Mouse (Mus musculus) forebrain, embryonic 10.5 days (tissue): ENCODE data around the gene Sel1l. TPM values are rescaled to one million over a fixed set of nuclear protein-coding genes. Genes with fewer than 3 reads are reported as not detected.

ENCODE experiments used
- DNase-seq: peaks from one replicate; pipeline ENCODE4 v3.0.0-alpha.2; 2017; ENCODE audit warnings: low spot score; ENCODE audit errors: extremely low spot score
- H3K27ac ChIP-seq: fragments of 300-500 bp; sonication (generic); 2 replicates; pipeline ENCODE4 v1.5.1; 2016; ENCODE audit warnings: mild to moderate bottlenecking
- H3K27me3 ChIP-seq: fragments of 300-500 bp; sonication (generic); 2 replicates; pipeline ENCODE4 v1.6.1; 2016; ENCODE audit warnings: mild to moderate bottlenecking; ENCODE audit not compliant: poor library complexity, severe bottlenecking
- H3K36me3 ChIP-seq: fragments of 300-500 bp; sonication (generic); replicated peaks from 2 replicates; pipeline ENCODE4 v1.6.1; 2016; ENCODE audit warnings: mild to moderate bottlenecking, moderate library complexity
- H3K4me1 ChIP-seq: fragments of 300-500 bp; sonication (generic); 2 replicates; pipeline ENCODE4 v1.6.1; 2016
- H3K4me3 ChIP-seq: fragments of 300-500 bp; sonication (generic); 2 replicates; pipeline ENCODE4 v1.5.1; 2016; ENCODE audit warnings: mild to moderate bottlenecking, moderate library complexity
- H3K9me3 ChIP-seq: fragments of 300-500 bp; sonication (generic); 2 replicates; pipeline ENCODE4 v1.6.1; 2016; ENCODE audit warnings: mild to moderate bottlenecking, moderate library complexity
- WGBS: fragments of 180-500 bp; shearing (Covaris S2); methylation state at CpG from one replicate; pipeline ENCODE4 v1.1.7; 2016; 5-methylcytosine and 5-hydroxymethylcytosine counted together
- polyA plus RNA-seq: library from polyadenylated mRNA; unstranded; fragments of >200 nt; fragmentation: Nextera tagmentation; extraction: Ambion mirVana; gene quantifications from 2 replicates; pipeline ENCODE4 v1.2.1, GENCODE M21; 2016

Gene Sel1l
- polyA plus RNA-seq, 1 experiment from 2014 or later, result 60.7 TPM

DNA sequence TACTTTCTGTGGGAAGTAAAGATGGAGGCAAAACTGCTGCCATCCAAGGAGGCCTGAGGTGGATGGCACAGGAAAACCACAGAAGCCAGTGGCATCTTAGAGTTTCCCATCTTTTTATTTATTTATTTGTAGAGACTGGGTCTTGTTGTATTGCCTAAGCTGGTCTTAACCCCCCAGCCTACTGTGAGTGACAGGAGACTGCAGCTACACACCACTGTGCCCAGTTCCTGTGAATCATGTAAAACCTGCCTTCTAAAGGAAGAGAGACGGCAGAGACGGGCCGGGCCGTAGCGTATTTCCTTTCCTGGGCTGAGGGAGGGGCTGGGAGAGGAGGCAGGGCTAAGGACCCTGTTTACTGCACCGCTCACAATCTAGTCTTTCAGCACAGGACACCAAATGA is 41.2 kb downstream of the Sel1l start:
- no peak overlapping the region for H3K4me3 ChIP-seq
- no peaks in the 10 kb centered on the region for H3K27me3 ChIP-seq
- no peak for DNase-seq
- WGBS, result 85% methylated on average over 6 of the region's 6 CpGs
- H3K36me3 ChIP-seq, result peaks cover 56% of the 10 kb centered on the region
- H3K27ac ChIP-seq, result no peak overlapping the region
- H3K9me3 ChIP-seq, result no peaks in the 10 kb centered on the region
- H3K4me1 ChIP-seq, result no peaks in the 10 kb centered on the region

DNA sequence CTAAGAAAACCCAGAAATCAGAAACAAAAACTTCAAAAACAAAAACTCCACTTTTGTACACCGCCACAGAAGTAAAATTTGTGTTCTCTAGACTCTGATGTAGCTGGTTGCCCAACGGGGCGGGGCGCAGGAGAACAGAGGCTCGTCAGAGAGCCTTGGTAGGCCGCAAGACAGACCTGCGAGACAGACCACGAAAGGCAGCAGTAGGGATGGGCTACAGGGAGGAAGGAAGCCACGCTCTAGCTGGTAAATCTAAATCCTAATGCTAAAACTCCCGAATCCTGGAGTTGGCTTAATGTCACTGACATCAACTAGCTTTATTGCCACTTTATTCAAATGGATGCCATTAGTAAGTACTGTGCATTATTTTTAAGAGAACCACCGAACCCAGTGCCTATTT is 41.9 kb downstream of the Sel1l start:
- Histone ChIP-seq H3K4me3 (no peak overlapping the region), H3K27ac (no peak overlapping the region), H3K27me3 (no peaks in the 10 kb centered on the region), H3K9me3 (no peaks in the 10 kb centered on the region), H3K36me3 (peaks cover 49% of the 10 kb centered on the region), H3K4me1 (no peaks in the 10 kb centered on the region)
- 92% methylated on average over 11 of the region's 11 CpGs for WGBS
- DNase-seq, result no peak

DNA sequence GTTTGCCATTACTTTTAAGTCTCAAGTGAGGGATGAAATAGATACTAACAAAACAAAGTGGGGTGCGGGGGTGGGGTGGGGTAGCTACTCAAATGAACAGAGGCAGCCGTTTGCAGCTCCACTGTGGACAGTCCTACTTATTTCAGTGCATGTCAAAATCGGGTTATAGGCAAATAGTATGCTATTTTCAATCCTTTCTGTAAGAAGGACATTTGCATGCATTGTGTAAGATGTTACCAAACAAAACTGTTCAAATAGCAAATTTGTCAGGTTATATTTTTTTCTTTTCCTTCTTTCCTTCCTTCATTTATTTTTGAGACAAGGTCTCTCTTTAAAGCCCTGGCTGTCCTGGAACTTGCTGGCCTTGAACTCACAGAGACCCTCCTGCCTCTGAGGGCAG is 44.7 kb downstream of the Sel1l start:
- H3K4me3 ChIP-seq, result no peak overlapping the region
- 82% methylated on average over 3 of the region's 3 CpGs for WGBS
- DNase-seq, result no peak
- H3K27ac ChIP-seq, result no peak overlapping the region
- peaks cover 22% of the 10 kb centered on the region for H3K36me3 ChIP-seq
- no peaks in the 10 kb centered on the region for H3K9me3 ChIP-seq
- no peaks in the 10 kb centered on the region for H3K27me3 ChIP-seq
- H3K4me1 ChIP-seq, result no peaks in the 10 kb centered on the region

DNA sequence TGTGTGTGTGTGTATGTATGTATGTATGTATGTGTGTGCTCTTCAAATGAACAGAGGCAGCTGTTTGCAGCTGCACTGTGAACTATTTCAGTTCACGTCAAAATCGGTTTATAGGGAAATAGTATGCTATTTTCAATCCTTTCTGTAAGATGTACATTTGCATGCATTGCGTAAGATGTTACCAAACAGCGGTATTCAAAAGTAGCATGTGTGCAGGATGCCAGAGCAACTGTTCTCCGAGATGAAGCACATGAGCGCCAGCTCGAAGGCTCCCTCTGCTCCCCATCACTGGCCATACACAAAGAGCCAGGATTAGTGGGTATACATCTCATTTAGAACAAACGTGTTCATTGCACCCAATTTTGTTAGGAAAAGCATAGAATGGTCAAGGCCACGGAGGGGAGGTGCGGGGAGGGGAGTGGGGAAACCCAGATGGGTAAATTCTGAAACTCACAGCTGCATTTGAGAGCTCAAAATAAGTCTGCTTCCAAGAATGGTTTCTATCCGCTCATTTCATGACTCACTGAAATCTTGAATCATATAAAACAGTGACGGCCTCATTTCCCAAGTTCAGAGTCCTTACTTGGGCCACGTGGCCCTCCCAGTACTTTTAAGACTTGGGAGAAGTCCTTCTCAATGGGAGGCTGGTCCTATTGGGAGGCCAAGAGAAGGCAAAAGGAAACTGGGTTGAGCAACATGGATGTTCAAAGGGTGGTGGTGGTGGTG is 45.6 kb downstream of the Sel1l start:
- no peaks in the 10 kb centered on the region for H3K27me3 ChIP-seq
- H3K36me3 ChIP-seq, result peaks cover 13% of the 10 kb centered on the region
- H3K4me1 ChIP-seq, result no peaks in the 10 kb centered on the region
- WGBS, result 86% methylated on average over 13 of the region's 13 CpGs
- no peak for DNase-seq
- no peak overlapping the region for H3K27ac ChIP-seq
- H3K9me3 ChIP-seq, result no peaks in the 10 kb centered on the region
- H3K4me3 ChIP-seq, result no peak overlapping the region

DNA sequence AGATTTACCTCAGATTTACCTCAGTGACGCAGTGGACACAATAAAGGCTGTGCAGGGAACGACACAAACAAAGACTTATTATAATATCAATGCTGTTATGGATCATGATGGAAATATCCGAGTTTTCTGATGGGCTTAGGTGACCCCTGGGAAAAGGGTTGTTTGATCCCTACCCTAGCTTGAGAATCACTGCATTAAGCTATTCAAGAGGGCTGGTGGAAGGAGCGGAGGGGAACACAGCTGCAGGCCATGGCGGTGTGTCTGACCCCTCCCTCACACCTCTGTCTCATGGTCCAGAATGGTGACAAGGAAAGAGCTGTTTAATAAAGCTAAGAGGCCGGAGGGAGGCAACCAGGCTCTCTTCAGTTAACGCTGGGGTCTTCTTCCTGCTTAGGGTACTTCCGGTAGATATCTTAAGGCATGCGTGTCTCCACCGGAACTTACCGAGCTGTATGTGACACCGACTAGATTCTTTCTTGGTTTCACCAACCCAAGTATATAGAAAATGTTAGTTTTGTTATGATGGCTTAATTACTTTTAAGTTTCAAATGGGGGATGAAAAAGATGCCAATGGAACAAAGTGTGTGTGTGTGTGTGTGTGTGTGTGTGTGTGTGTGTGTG is 46.3 kb downstream of the Sel1l start:
- no peak for DNase-seq
- no peak overlapping the region for H3K27ac ChIP-seq
- H3K27me3 ChIP-seq, result no peaks in the 10 kb centered on the region
- H3K36me3 ChIP-seq, result peaks cover 6% of the 10 kb centered on the region; the same call in 1 of the 2 replicates
- no peaks in the 10 kb centered on the region for H3K9me3 ChIP-seq
- WGBS, result 89% methylated on average over 12 of the region's 12 CpGs
- no peak overlapping the region for H3K4me3 ChIP-seq
- no peaks in the 10 kb centered on the region for H3K4me1 ChIP-seq

DNA sequence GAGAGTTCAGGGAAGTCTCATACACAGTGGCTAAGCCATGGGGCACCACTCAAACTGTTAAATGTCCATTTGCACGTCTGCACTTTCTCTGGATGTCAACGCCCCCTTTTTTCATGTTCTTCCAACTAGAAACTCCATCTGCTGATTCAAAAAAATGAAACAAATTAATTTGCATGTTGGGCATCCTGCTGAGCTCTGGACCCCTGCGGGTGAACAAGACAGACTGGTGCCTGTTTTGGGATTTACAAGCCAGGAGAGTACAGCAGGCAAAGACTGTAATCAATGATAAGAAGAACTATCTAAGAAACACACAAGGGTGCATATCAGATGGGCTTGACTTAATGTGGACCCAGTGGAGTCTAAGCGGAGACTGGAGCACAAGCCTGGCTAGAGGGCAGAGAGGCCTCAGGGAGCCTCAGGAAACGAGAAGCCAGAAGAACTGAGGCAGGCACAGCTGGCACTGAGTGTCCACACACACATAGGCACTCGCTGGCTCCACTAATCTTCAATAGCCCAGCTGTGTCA is 48.0 kb downstream of the Sel1l start:
- WGBS, result 80% methylated on average over 6 of the region's 6 CpGs
- DNase-seq, result no peak
- H3K9me3 ChIP-seq, result no peaks in the 10 kb centered on the region

DNA sequence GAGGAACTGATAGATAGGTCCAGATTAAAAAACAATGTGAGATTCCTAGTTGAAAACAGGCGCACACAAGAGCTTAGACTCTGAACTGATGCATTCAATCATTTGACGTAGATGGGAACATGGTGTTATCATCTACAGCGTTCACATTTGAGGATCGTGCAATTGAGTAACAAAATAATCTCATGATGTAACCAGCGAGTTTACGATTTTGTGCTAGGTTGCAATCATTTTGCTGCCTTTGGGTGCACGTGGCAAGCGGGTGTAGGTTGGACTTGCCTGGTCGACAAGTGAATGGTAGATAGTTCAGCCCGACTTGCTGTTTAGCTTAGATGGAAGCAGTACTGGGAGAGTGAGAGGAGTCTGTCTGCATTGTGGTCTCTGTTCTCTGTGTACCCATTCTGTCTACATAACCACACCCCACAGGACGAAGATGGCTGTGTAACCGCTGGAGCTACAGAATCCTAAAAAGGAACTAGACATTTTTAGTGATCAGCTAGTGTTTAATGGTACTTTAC is 49.1 kb downstream of the Sel1l start:
- no peaks in the 10 kb centered on the region for H3K4me1 ChIP-seq
- no peaks in the 10 kb centered on the region for H3K9me3 ChIP-seq
- no peak for DNase-seq
- no peaks in the 10 kb centered on the region for H3K27me3 ChIP-seq
- WGBS, result 81% methylated on average over 12 of the region's 12 CpGs
- H3K27ac ChIP-seq, result no peak overlapping the region
- no peaks in the 10 kb centered on the region for H3K36me3 ChIP-seq
- H3K4me3 ChIP-seq, result no peak overlapping the region

More for the DNA sequence above, 48.0 kb downstream of the Sel1l start:
- Histone ChIP-seq H3K27ac (no peak overlapping the region), H3K27me3 (no peaks in the 10 kb centered on the region), H3K4me3 (no peak overlapping the region), H3K36me3 (no peaks in the 10 kb centered on the region), H3K4me1 (no peaks in the 10 kb centered on the region)

DNA sequence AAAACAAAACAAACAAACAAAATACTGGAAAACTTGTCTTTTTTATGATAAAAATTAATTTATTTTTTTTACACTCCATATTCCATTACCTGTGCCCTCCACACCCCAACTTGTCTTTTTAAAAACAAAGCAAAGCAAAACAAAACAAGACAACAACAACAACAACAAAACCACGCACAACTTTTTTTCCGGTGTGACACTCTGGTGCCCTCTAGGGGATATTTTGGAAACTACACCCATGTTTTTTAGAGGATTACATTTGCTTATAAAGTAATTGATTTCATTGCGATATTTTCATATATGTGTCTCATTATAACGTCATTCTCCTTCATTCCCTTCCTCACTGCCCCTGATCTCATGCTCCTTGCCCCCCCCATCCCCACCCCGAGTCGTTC is 49.6 kb downstream of the Sel1l start:
- Histone ChIP-seq H3K27me3 (no peaks in the 10 kb centered on the region), H3K4me1 (no peaks in the 10 kb centered on the region), H3K27ac (no peak overlapping the region), H3K4me3 (no peak overlapping the region), H3K9me3 (no peaks in the 10 kb centered on the region), H3K36me3 (no peaks in the 10 kb centered on the region)
- no peak for DNase-seq
- WGBS, result 26% methylated on average over 6 of the region's 6 CpGs

DNA sequence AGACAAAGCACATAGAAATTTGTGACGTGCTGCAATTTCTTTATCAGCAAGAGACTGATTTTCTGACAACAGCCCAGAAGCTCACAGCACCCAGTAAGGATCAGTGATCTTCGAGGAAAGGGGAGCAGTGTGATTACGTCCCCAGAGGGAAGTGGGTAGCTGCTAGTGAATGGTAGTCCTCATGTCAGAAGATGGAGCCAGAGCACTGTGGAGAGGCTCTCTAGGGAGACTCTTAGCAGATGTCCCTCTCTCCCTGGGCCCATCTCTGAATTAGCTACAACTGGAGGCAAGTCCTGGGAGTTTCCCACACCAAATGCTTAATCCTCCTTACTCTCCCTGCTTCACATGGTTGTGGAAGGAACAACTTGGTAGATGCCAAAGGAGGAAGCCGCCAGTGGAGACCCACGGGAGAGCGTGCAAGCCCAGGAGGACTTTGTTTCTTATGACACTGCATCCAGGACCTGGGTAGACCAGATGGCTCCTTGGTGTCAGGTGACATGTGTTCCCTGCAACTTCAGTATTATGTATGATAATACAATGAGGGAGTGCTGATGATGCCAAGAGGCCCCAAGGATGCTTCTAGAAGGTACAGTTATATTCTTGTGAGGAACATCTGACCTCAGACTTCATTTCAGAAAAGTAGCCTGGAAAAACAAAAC is 50.1 kb downstream of the Sel1l start:
- no peaks in the 10 kb centered on the region for H3K27me3 ChIP-seq
- H3K9me3 ChIP-seq, result no peaks in the 10 kb centered on the region
- H3K36me3 ChIP-seq, result no peaks in the 10 kb centered on the region
- no peaks in the 10 kb centered on the region for H3K4me1 ChIP-seq
- H3K27ac ChIP-seq, result no peak overlapping the region
- H3K4me3 ChIP-seq, result no peak overlapping the region
- WGBS, result 81% methylated on average over 6 of the region's 6 CpGs
- no peak for DNase-seq

DNA sequence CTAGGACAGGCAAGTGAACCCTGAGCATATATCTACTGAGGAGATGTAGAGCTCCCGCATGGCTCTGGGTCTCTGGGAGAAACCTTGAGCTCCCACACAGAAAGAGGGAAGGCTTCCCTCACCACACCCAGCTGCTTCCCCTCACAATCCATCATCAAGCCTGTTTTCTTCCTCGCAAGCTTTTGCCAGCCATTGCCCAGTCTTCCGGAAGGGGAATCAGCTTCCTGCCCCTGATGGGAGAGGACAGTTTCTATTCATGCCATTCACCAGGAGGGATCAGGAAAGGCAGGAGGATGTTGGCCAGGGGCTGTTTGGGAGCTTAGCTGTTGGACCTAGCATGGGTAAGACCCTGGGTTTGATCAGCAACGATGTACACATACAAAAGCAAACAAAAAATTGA is 52.2 kb downstream of the Sel1l start:
- Histone ChIP-seq H3K27me3 (no peaks in the 10 kb centered on the region), H3K4me3 (no peak overlapping the region), H3K9me3 (no peaks in the 10 kb centered on the region), H3K27ac (no peak overlapping the region), H3K4me1 (no peaks in the 10 kb centered on the region), H3K36me3 (no peaks in the 10 kb centered on the region)
- WGBS, result 81% methylated on average over 4 of the region's 4 CpGs
- no peak for DNase-seq

DNA sequence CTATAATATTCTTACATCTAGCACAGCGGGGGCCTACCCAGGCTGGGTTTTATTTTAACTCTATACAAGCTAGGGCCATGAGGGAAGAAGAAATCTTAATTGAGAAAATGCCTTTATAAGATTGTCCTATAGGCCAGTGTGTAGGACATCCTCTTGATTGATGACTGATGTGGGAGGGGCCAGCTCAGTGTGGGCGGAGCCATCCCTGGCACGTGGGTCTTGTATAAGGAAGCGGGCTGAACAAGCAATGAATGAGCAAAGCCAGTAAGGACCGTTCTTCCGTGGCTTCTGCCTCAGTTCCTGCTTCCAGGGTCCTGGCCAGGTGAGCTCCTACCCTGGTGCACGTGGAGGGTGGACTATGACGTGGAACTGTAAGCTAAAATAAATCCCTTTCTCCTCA is 55.7 kb downstream of the Sel1l start:
- H3K4me1 ChIP-seq, result no peaks in the 10 kb centered on the region
- 77% methylated on average over 8 of the region's 8 CpGs for WGBS
- H3K4me3 ChIP-seq, result no peak overlapping the region
- DNase-seq, result no peak
- H3K27me3 ChIP-seq, result no peaks in the 10 kb centered on the region
- H3K36me3 ChIP-seq, result no peaks in the 10 kb centered on the region
- H3K9me3 ChIP-seq, result no peaks in the 10 kb centered on the region
- H3K27ac ChIP-seq, result no peak overlapping the region

DNA sequence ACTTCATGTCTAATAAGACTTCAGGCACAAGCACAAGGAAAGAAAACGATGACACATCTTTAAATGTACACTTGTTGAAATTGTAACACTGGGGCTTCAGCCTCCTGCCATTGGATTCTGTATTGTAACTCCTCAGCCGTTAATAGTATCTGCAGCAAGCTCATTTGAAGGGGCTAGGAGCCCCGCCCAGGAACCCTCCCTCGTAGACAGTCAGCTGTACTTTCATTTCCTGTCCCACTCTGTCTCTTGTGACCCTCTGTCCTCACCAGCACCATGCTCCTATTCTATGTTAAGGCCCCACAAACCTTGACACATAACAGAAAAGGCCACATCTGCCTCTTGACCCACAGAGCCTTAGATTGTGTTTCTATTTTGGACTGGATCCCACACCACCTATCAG is 57.1 kb downstream of the Sel1l start:
- no peak for DNase-seq
- no peaks in the 10 kb centered on the region for H3K27me3 ChIP-seq
- H3K9me3 ChIP-seq, result no peaks in the 10 kb centered on the region
- no peaks in the 10 kb centered on the region for H3K4me1 ChIP-seq
- no peak overlapping the region for H3K4me3 ChIP-seq
- 81% methylated on average over 4 of the region's 4 CpGs for WGBS
- no peaks in the 10 kb centered on the region for H3K36me3 ChIP-seq
- no peak overlapping the region for H3K27ac ChIP-seq

DNA sequence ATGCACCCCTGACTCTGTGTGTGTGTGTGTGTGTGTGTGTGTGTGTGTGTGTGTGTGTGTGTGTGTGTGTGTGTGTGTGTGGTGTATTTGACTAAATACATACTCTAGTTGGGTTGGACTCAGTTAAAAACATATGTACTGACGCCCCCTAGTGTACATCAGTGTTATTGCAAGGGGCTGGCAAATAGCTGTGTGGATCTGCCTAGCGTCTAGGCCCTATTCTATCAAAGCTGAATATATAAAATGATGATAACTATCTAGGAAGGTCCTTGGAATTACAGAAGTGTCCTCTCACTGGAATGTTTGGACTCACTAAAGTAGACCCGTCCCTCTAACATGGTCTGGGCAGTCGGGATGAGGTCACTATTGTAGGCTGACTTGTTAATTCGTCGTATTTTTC is 59.2 kb downstream of the Sel1l start:
- 59% methylated on average over 6 of the region's 6 CpGs for WGBS
- H3K27ac ChIP-seq, result no peak overlapping the region
- peaks cover 6% of the 10 kb centered on the region; the same call in 1 of the 2 replicates for H3K4me1 ChIP-seq
- H3K4me3 ChIP-seq, result no peak overlapping the region
- no peaks in the 10 kb centered on the region for H3K27me3 ChIP-seq
- DNase-seq, result peak; percentile 63
- no peaks in the 10 kb centered on the region for H3K36me3 ChIP-seq
- H3K9me3 ChIP-seq, result no peaks in the 10 kb centered on the region
